Mouse (Mus musculus) liver, adult 2 months (tissue): ENCODE measurements at regions not wholly inside any gene's neighbourhood (a gene's known extent, or its start where the extent isn't known, plus 50 kb on each side); places are given as distances from the start of the nearest gene placed in this dataset.
A peak's percentile ranks its signal among the peaks of the same experiment; 100 is the strongest.

Experiments
- DNase-seq: peaks from one replicate; pipeline ENCODE4 v3.0.0-alpha.2; 2011; ENCODE audit warnings: low read depth, low spot score; ENCODE audit errors: extremely low read depth
- H3K27ac ChIP-seq: fragments of 200-500 bp; replicated peaks from 2 replicates; pipeline ENCODE4 v1.5.1; 2012; ENCODE audit warnings: low read depth, mild to moderate bottlenecking, control low read depth, inconsistent platforms, low read length; ENCODE audit not compliant: insufficient read depth
- H3K27me3 ChIP-seq: fragments of 200-500 bp; 2 replicates; pipeline ENCODE4 v1.6.1; 2012; ENCODE audit warnings: mild to moderate bottlenecking, moderate library complexity, low read length, inconsistent platforms; ENCODE audit not compliant: control insufficient read depth, insufficient read depth
- H3K36me3 ChIP-seq: fragments of 200-500 bp; 2 replicates; pipeline ENCODE4 v1.6.1; 2012; ENCODE audit warnings: low read length, inconsistent platforms; ENCODE audit not compliant: control insufficient read depth, insufficient read depth
- H3K4me1 ChIP-seq: fragments of 200-500 bp; 2 replicates; pipeline ENCODE4 v1.6.1; 2011; ENCODE audit warnings: low read length; ENCODE audit not compliant: control insufficient read depth, insufficient read depth
- H3K4me3 ChIP-seq: fragments of 200-500 bp; 2 replicates; pipeline ENCODE4 v1.5.1; 2011; ENCODE audit warnings: low read depth, mild to moderate bottlenecking, control low read depth, low read length, moderate library complexity; ENCODE audit not compliant: insufficient read depth
- H3K79me2 ChIP-seq: fragments of 200-500 bp; 2 replicates; pipeline ENCODE4 v1.6.1; 2012; ENCODE audit warnings: inconsistent platforms, mild to moderate bottlenecking, low read length, moderate library complexity; ENCODE audit not compliant: control insufficient read depth, insufficient read depth
- H3K9ac ChIP-seq: fragments of 200-500 bp; 2 replicates; pipeline ENCODE4 v1.6.1; 2012; ENCODE audit warnings: low read depth, mild to moderate bottlenecking, control low read depth, inconsistent platforms, low read length
- CTCF ChIP-seq: fragments of 200-500 bp; IDR thresholded peaks from 2 replicates; pipeline ENCODE4 v1.5.1; 2011; ENCODE audit warnings: low read depth, low read length, control low read depth
- POLR2A ChIP-seq: fragments of 200-500 bp; IDR thresholded peaks from 2 replicates; pipeline ENCODE4 v1.6.1; 2011; ENCODE audit warnings: low read length, control low read depth; ENCODE audit not compliant: insufficient read depth; ENCODE audit errors: extremely low read depth
- WGBS: fragments of 180-500 bp; shearing (Covaris S2); methylation state at CpG from one replicate; pipeline ENCODE4 v1.1.7; 2018; 5-methylcytosine and 5-hydroxymethylcytosine counted together

- no peak overlapping the region for H3K9ac ChIP-seq
- no peak for DNase-seq
- no peak overlapping the region for H3K27ac ChIP-seq
- 70% methylated on average over 3 of the region's 3 CpGs for WGBS
- TF ChIP-seq POLR2A (no peak), CTCF (no peak)
- no peaks in the 10 kb centered on the region for H3K4me1 ChIP-seq
- H3K4me3 ChIP-seq, result no peak overlapping the region
- H3K79me2 ChIP-seq, result no peaks in the 10 kb centered on the region
- no peaks in the 10 kb centered on the region for H3K27me3 ChIP-seq
- no peaks in the 10 kb centered on the region for H3K36me3 ChIP-seq
Measured at GRCm38 (mm10) chr17:4563641-4564040, 430.5 kb upstream of the Arid1b start.

- H3K4me3 ChIP-seq, result no peak overlapping the region
- H3K9ac ChIP-seq, result no peak overlapping the region
- H3K27me3 ChIP-seq, result no peaks in the 10 kb centered on the region
- H3K27ac ChIP-seq, result no peak overlapping the region
- TF ChIP-seq CTCF (no peak), POLR2A (no peak)
- H3K4me1 ChIP-seq, result no peaks in the 10 kb centered on the region
- H3K36me3 ChIP-seq, result no peaks in the 10 kb centered on the region
- WGBS, result 34% methylated on average over 5 of the region's 5 CpGs
- no peaks in the 10 kb centered on the region for H3K79me2 ChIP-seq
- peak; percentile 26 for DNase-seq
Measured at GRCm38 (mm10) chr17:4576883-4577282, 417.2 kb upstream of the Arid1b start.

GRCm38 (mm10) chr17:4581851-4582250, 412.3 kb upstream of the Arid1b start:
- 87% methylated on average over 11 of the region's 11 CpGs for WGBS
- DNase-seq, result no peak
- TF ChIP-seq CTCF (no peak), POLR2A (no peak)
- Histone ChIP-seq H3K79me2 (no peaks in the 10 kb centered on the region), H3K4me1 (no peaks in the 10 kb centered on the region), H3K27me3 (no peaks in the 10 kb centered on the region), H3K4me3 (no peak overlapping the region), H3K36me3 (no peaks in the 10 kb centered on the region), H3K9ac (no peak overlapping the region), H3K27ac (no peak overlapping the region)

GRCm38 (mm10) chr17:4610481-4610880, 383.7 kb upstream of the Arid1b start:
- no peak overlapping the region for H3K9ac ChIP-seq
- DNase-seq, result peak; percentile 20
- H3K4me3 ChIP-seq, result no peak overlapping the region
- 64% methylated on average over 8 of the region's 8 CpGs for WGBS
- H3K27ac ChIP-seq, result no peak overlapping the region
- H3K27me3 ChIP-seq, result no peaks in the 10 kb centered on the region
- peaks cover 2% of the 10 kb centered on the region; the same call in 1 of the 2 replicates for H3K4me1 ChIP-seq
- H3K79me2 ChIP-seq, result no peaks in the 10 kb centered on the region
- no peaks in the 10 kb centered on the region for H3K36me3 ChIP-seq
- TF ChIP-seq CTCF, result no peak
- TF ChIP-seq POLR2A, result no peak

- H3K27me3 ChIP-seq, result no peaks in the 10 kb centered on the region
- H3K4me1 ChIP-seq, result peaks cover 2% of the 10 kb centered on the region; the same call in 1 of the 2 replicates
- H3K36me3 ChIP-seq, result no peaks in the 10 kb centered on the region
- H3K4me3 ChIP-seq, result no peak overlapping the region
- no peak overlapping the region for H3K27ac ChIP-seq
- DNase-seq, result no peak
- H3K9ac ChIP-seq, result no peak overlapping the region
- H3K79me2 ChIP-seq, result no peaks in the 10 kb centered on the region
- WGBS, result 88% methylated on average over 5 of the region's 5 CpGs
- TF ChIP-seq CTCF (peak; percentile 28; the same call in 1 of the 2 replicates), POLR2A (no peak)
Measured at GRCm38 (mm10) chr17:4610993-4611392, 383.1 kb upstream of the Arid1b start.

- H3K9ac ChIP-seq, result no peak overlapping the region
- no peaks in the 10 kb centered on the region for H3K27me3 ChIP-seq
- H3K79me2 ChIP-seq, result no peaks in the 10 kb centered on the region
- peak; percentile 74 for DNase-seq
- TF ChIP-seq CTCF, result no peak
- no peak for TF ChIP-seq POLR2A
- peaks cover 2% of the 10 kb centered on the region; the same call in 1 of the 2 replicates for H3K4me1 ChIP-seq
- H3K27ac ChIP-seq, result no peak overlapping the region
- no peaks in the 10 kb centered on the region for H3K36me3 ChIP-seq
- no peak overlapping the region for H3K4me3 ChIP-seq
- WGBS, result 53% methylated on average over 2 of the region's 2 CpGs
Measured at GRCm38 (mm10) chr17:4611711-4612110, 382.4 kb upstream of the Arid1b start.
